Comparison of ENCODE assay signal across 19 mouse cellular contexts in genomic region chr9:26689956-26690698, GRCm38 (mm10). TPM values are rescaled to one million over a fixed set of nuclear protein-coding genes. Genes with fewer than 3 reads are reported as not detected.
DNase-seq lines count a peak whose midpoint lies in the region; ATAC-seq lines count a peak whose summit lies in the region.
"Had no signal": no experiment of that assay in that cellular context is flagged by ENCODE, and none has a peak within 500 bp of the region (broad histone marks: within the 10 kb centered on the region; RNA-seq: fewer than 3 reads in every experiment).

No protein-coding gene starts in this region.

- H3K4me2 ChIP-seq in hindbrain, embryonic 11.5 days (replicated peaks; ENCODE audit: low read depth, low read length): no peak overlapping the region
- no peak overlapping the region for H3K4me2 ChIP-seq in forebrain, embryonic 12.5 days
- no peak overlapping the region for H3K4me2 ChIP-seq in hindbrain, embryonic 14.5 days (replicated peaks)
- H3K4me2 ChIP-seq in neural tube, embryonic 14.5 days (ENCODE audit: low read depth, low read length): no peak overlapping the region
- H3K4me2 ChIP-seq: embryonic facial prominence, embryonic 13.5 days; neural tube, embryonic 12.5 days had no signal

- ATAC-seq in hindbrain, embryonic 11.5 days (ENCODE audit: low FRiP score): peak; percentile 87
- ATAC-seq in forebrain, embryonic 12.5 days (ENCODE audit: low FRiP score): peak; percentile 83
- peak; percentile 80 for ATAC-seq in hindbrain, embryonic 14.5 days (ENCODE audit: low FRiP score)
- ATAC-seq in neural tube, embryonic 14.5 days (ENCODE audit: low read depth): peak; percentile 54; the same call in 1 of the 2 replicates

- 54% methylated on average over 7 of the region's 7 CpGs for WGBS in hindbrain, embryonic 11.5 days
- 62% methylated on average over 7 of the region's 7 CpGs for WGBS in hindbrain, embryonic 10.5 days
- 20% methylated on average over 7 of the region's 7 CpGs for WGBS in forebrain, embryonic 12.5 days
- 28% methylated on average over 7 of the region's 7 CpGs for WGBS in hindbrain, embryonic 14.5 days
- WGBS in neural tube, embryonic 14.5 days: 34% methylated on average over 7 of the region's 7 CpGs

- no peaks in the 10 kb centered on the region for H3K4me1 ChIP-seq in hindbrain, embryonic 11.5 days (replicated peaks; ENCODE audit: control insufficient read depth, insufficient read depth, low read length)
- H3K4me1 ChIP-seq in hindbrain, embryonic 10.5 days (replicated peaks): 0 out of 2 replicates have a peak, but pooled peaks cover 2% of the 10 kb centered on the region
- peaks cover 9% of the 10 kb centered on the region; the same call in 1 of the 2 replicates for H3K4me1 ChIP-seq in forebrain, embryonic 12.5 days
- no peaks in the 10 kb centered on the region for H3K4me1 ChIP-seq in hindbrain, embryonic 14.5 days (replicated peaks; ENCODE audit: control insufficient read depth, insufficient read depth, low read length)
- H3K4me1 ChIP-seq in neural tube, embryonic 14.5 days (ENCODE audit: control insufficient read depth, insufficient read depth, low read length): no peaks in the 10 kb centered on the region
- H3K4me1 ChIP-seq: embryonic facial prominence, embryonic 13.5 days; neural tube, embryonic 12.5 days had no signal

- no peaks in the 10 kb centered on the region for H3K27me3 ChIP-seq in hindbrain, embryonic 11.5 days (ENCODE audit: control insufficient read depth, insufficient read depth, low read length)
- H3K27me3 ChIP-seq in hindbrain, embryonic 10.5 days (ENCODE audit: insufficient read depth, poor library complexity, severe bottlenecking): no peaks in the 10 kb centered on the region
- H3K27me3 ChIP-seq in forebrain, embryonic 12.5 days: no peaks in the 10 kb centered on the region
- no peaks in the 10 kb centered on the region for H3K27me3 ChIP-seq in hindbrain, embryonic 14.5 days (ENCODE audit: control insufficient read depth, insufficient read depth, low read length)
- no peaks in the 10 kb centered on the region for H3K27me3 ChIP-seq in neural tube, embryonic 14.5 days (ENCODE audit: control insufficient read depth, insufficient read depth, low read length)
- H3K27me3 ChIP-seq: embryonic facial prominence, embryonic 13.5 days; neural tube, embryonic 12.5 days had no signal

- no peak overlapping the region for H3K9ac ChIP-seq in hindbrain, embryonic 11.5 days (ENCODE audit: low read depth, low read length)
- no peak overlapping the region for H3K9ac ChIP-seq in forebrain, embryonic 12.5 days
- H3K9ac ChIP-seq in hindbrain, embryonic 14.5 days: no peak overlapping the region
- no peak overlapping the region for H3K9ac ChIP-seq in neural tube, embryonic 14.5 days (replicated peaks; ENCODE audit: low read depth, low read length)
- H3K9ac ChIP-seq: embryonic facial prominence, embryonic 13.5 days; neural tube, embryonic 12.5 days had no signal

- H3K27ac ChIP-seq in hindbrain, embryonic 11.5 days (ENCODE audit: low read depth, low read length): no peak overlapping the region
- no peak overlapping the region for H3K27ac ChIP-seq in hindbrain, embryonic 10.5 days
- H3K27ac ChIP-seq in forebrain, embryonic 12.5 days: no peak overlapping the region
- H3K27ac ChIP-seq in hindbrain, embryonic 14.5 days: no peak overlapping the region
- H3K27ac ChIP-seq in neural tube, embryonic 14.5 days (ENCODE audit: low read depth, low read length): no peak overlapping the region
- H3K27ac ChIP-seq: embryonic facial prominence, embryonic 13.5 days; neural tube, embryonic 12.5 days had no signal

- no peak overlapping the region for H3K4me3 ChIP-seq in hindbrain, embryonic 11.5 days (ENCODE audit: low read depth, low read length)
- H3K4me3 ChIP-seq in hindbrain, embryonic 10.5 days: no peak overlapping the region
- no peak overlapping the region for H3K4me3 ChIP-seq in forebrain, embryonic 12.5 days (replicated peaks)
- H3K4me3 ChIP-seq in hindbrain, embryonic 14.5 days (replicated peaks; ENCODE audit: low read length): no peak overlapping the region
- no peak overlapping the region for H3K4me3 ChIP-seq in neural tube, embryonic 14.5 days (ENCODE audit: low read depth, low read length)
- H3K4me3 ChIP-seq: embryonic facial prominence, embryonic 13.5 days; neural tube, embryonic 12.5 days had no signal

- DNase-seq in hindbrain, embryonic 11.5 days (ENCODE audit: low spot score): peak; percentile 32
- no peak for DNase-seq in hindbrain, embryonic 10.5 days (ENCODE audit: low spot score)
- DNase-seq in hindbrain, embryonic 14.5 days (ENCODE audit: low spot score): peak; percentile 65
- DNase-seq in urinary bladder, adult 2 months (ENCODE audit: low spot score): no peak
- no peak for DNase-seq in left cerebral cortex, adult 11 months (ENCODE audit: low spot score)
- DNase-seq: adrenal gland, postnatal 14 days; cerebellum, adult 2 months; kidney, adult 9 months; kidney, postnatal 4 days; liver; lung, adult 18-20 months; lung, postnatal 4 days; thymus, postnatal 36 days had no signal

- H3K36me3 ChIP-seq in hindbrain, embryonic 11.5 days (ENCODE audit: control insufficient read depth, insufficient read depth, low read length): no peaks in the 10 kb centered on the region
- no peaks in the 10 kb centered on the region for H3K36me3 ChIP-seq in hindbrain, embryonic 10.5 days
- no peaks in the 10 kb centered on the region for H3K36me3 ChIP-seq in forebrain, embryonic 12.5 days (replicated peaks)
- H3K36me3 ChIP-seq in hindbrain, embryonic 14.5 days (replicated peaks; ENCODE audit: control insufficient read depth, insufficient read depth): no peaks in the 10 kb centered on the region
- H3K36me3 ChIP-seq in neural tube, embryonic 14.5 days (ENCODE audit: control insufficient read depth, insufficient read depth, low read length): no peaks in the 10 kb centered on the region
- H3K36me3 ChIP-seq: embryonic facial prominence, embryonic 13.5 days; neural tube, embryonic 12.5 days had no signal

- H3K9me3 ChIP-seq in hindbrain, embryonic 11.5 days (ENCODE audit: control insufficient read depth, low read length): no peaks in the 10 kb centered on the region
- H3K9me3 ChIP-seq in hindbrain, embryonic 10.5 days: no peaks in the 10 kb centered on the region
- H3K9me3 ChIP-seq in forebrain, embryonic 12.5 days: no peaks in the 10 kb centered on the region
- no peaks in the 10 kb centered on the region for H3K9me3 ChIP-seq in hindbrain, embryonic 14.5 days (ENCODE audit: control insufficient read depth, low read length)
- H3K9me3 ChIP-seq in neural tube, embryonic 14.5 days (ENCODE audit: control insufficient read depth, low read length): no peaks in the 10 kb centered on the region
- H3K9me3 ChIP-seq: embryonic facial prominence, embryonic 13.5 days; neural tube, embryonic 12.5 days had no signal

RNA-seq across cellular contexts. Expression of gene B3gat1, which starts 43.4 kb away (rescaled TPM):
- polyA plus RNA-seq in hindbrain, embryonic 11.5 days (2014; fragmentation: Nextera tagmentation; extraction: Ambion mirVana): 7.3 and 8.6 TPM in 2 replicates
- 2.1 and 6.8 TPM in 2 replicates for polyA plus RNA-seq in hindbrain, embryonic 10.5 days (2016; fragmentation: Nextera tagmentation; extraction: Ambion mirVana)
- 11.3 and 13.5 TPM in 2 replicates for polyA plus RNA-seq in forebrain, embryonic 12.5 days (2016; fragmentation: Nextera tagmentation; extraction: Ambion mirVana)
- 54.7 and 64.9 TPM in 2 replicates for polyA plus RNA-seq in hindbrain, embryonic 14.5 days (2014; fragmentation: Nextera tagmentation; extraction: Ambion mirVana)
- polyA plus RNA-seq in neural tube, embryonic 14.5 days (2014; fragmentation: Nextera tagmentation; extraction: Ambion mirVana): 51.9 and 63.4 TPM in 2 replicates
- 0.03 TPM in 1 of 2 replicates, not detected in the other for polyA plus RNA-seq in urinary bladder, adult 2 months (2012; rRNA removed)
- polyA plus RNA-seq: gonadal fat pad, adult 2 months; heart, embryonic 16.5 days had no signal

Comparison
In these comparisons a context has a peak if more than half of its experiments do, and no peak if none do; other contexts are left out.
1. DNase-seq: peak in hindbrain, embryonic 11.5 days (single experiment) and hindbrain, embryonic 14.5 days (single experiment); none in hindbrain, embryonic 10.5 days (single experiment), urinary bladder, adult 2 months (single experiment) and left cerebral cortex, adult 11 months (single experiment).
2. Peak in every context shown above with its lines, with median percentiles within 50 percentile points of each other: ATAC-seq.